Mouse (Mus musculus) liver, postnatal 0 days (tissue): Measurements from ENCODE around the gene Cfap46. TPM values are rescaled to one million over a fixed set of nuclear protein-coding genes. Genes with fewer than 3 reads are reported as not detected.

Experiments used
- ATAC-seq: fragments of 200-750 bp; cut with Nextera tagmentation; 2 replicates; pipeline ENCODE4 v1.8.0; 2017; ENCODE audit warnings: mild to moderate bottlenecking, moderate library complexity
- DNase-seq: peaks from one replicate; pipeline ENCODE4 v3.0.0-alpha.2; 2016
- H3K27ac ChIP-seq: fragments of 300-500 bp; sonication (generic); 2 replicates; pipeline ENCODE4 v1.5.1; 2014; ENCODE audit warnings: antibody characterized with exemption, moderate library complexity, mild to moderate bottlenecking, low read depth
- H3K27me3 ChIP-seq: fragments of 300-500 bp; sonication (generic); 2 replicates; pipeline ENCODE4 v1.6.1; 2014; ENCODE audit warnings: low read length, control low read depth, mixed read lengths; ENCODE audit not compliant: insufficient read depth
- H3K36me3 ChIP-seq: fragments of 300-500 bp; sonication (generic); replicated peaks from 2 replicates; pipeline ENCODE4 v1.6.1; 2014; ENCODE audit warnings: mild to moderate bottlenecking, control low read depth, low read length, moderate library complexity, mixed read lengths; ENCODE audit not compliant: insufficient read depth
- H3K4me1 ChIP-seq: fragments of 300-500 bp; sonication (generic); 2 replicates; pipeline ENCODE4 v1.6.1; 2014; ENCODE audit warnings: antibody characterized with exemption, mild to moderate bottlenecking, control low read depth; ENCODE audit not compliant: insufficient read depth
- H3K4me2 ChIP-seq: fragments of 300-500 bp; sonication (generic); 2 replicates; pipeline ENCODE4 v1.6.1; 2014; ENCODE audit warnings: low read depth, mild to moderate bottlenecking, low read length, moderate library complexity, mixed read lengths
- H3K4me3 ChIP-seq: fragments of 300-500 bp; sonication (generic); 2 replicates; pipeline ENCODE4 v1.5.1; 2014; ENCODE audit warnings: low read depth, low read length
- H3K9ac ChIP-seq: fragments of 300-500 bp; sonication (generic); replicated peaks from 2 replicates; pipeline ENCODE4 v1.6.1; 2014; ENCODE audit warnings: mild to moderate bottlenecking, moderate library complexity
- H3K9me3 ChIP-seq: fragments of 300-500 bp; sonication (generic); 2 replicates; pipeline ENCODE4 v1.6.1; 2016; ENCODE audit warnings: mild to moderate bottlenecking, control low read depth, low read length, mixed read lengths
- CTCF ChIP-seq: sonication (generic); IDR thresholded peaks from 2 replicates; pipeline ENCODE4 v1.5.1; 2016; ENCODE audit warnings: antibody characterized with exemption, low read depth
- EP300 ChIP-seq: IDR thresholded peaks from 2 replicates; pipeline ENCODE4 v1.6.1; 2016; ENCODE audit warnings: antibody characterized with exemption, low read depth, mild to moderate bottlenecking
- WGBS: fragments of 180-500 bp; shearing (Covaris S2); extraction: QIAGEN DNeasy Blood & Tissue Kit; methylation state at CpG from one replicate; pipeline ENCODE4 v1.1.7; 2014; ENCODE audit not compliant: insufficient replicate concordance; 5-methylcytosine and 5-hydroxymethylcytosine counted together
- polyA plus RNA-seq: library from polyadenylated mRNA; unstranded; fragments of >200 nt; fragmentation: Nextera tagmentation; extraction: Ambion mirVana; gene quantifications from 2 replicates; pipeline ENCODE4 v1.2.1, GENCODE M21; 2015

Gene Cfap46
- polyA plus RNA-seq, 1 experiment from 2014 or later: not detected

GRCm38 (mm10) chr7:139595862-139596261 lies 87.8 kb downstream of the Cfap46 start:
- ATAC-seq (no peak), DNase-seq (no peak)
- Histone ChIP-seq H3K27ac (no peak overlapping the region), H3K27me3 (no peaks in the 10 kb centered on the region), H3K4me2 (no peak overlapping the region), H3K4me1 (no peaks in the 10 kb centered on the region), H3K9ac (no peak overlapping the region), H3K9me3 (no peaks in the 10 kb centered on the region), H3K36me3 (no peaks in the 10 kb centered on the region), H3K4me3 (no peak overlapping the region)
- 34% methylated on average over 6 of the region's 6 CpGs for WGBS
- TF ChIP-seq EP300 (no peak), CTCF (no peak)

DNA sequence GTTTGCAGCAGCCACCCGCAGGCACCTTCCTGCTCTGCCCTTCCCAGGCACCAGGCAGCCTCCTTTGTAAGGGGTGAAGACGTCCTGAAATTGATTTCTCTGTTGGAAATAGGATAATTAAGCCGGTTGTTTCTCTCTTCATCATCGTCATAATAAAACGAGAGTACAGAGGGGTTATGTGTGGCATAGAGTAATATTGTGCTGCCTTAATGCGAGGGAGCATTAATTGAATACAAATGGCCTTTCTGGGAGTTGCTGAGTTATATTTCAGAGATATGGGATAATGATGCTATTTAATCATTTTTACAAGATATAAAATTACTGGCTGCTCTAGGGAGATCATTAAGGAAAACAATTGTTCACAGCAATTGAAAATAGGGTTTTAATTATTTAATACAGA lies 88.3 kb downstream of the Cfap46 start:
- DNase-seq (no peak), ATAC-seq (no peak)
- Histone ChIP-seq H3K27ac (no peak overlapping the region), H3K36me3 (no peaks in the 10 kb centered on the region), H3K4me2 (no peak overlapping the region), H3K4me3 (no peak overlapping the region), H3K4me1 (no peaks in the 10 kb centered on the region), H3K9ac (no peak overlapping the region), H3K9me3 (no peaks in the 10 kb centered on the region), H3K27me3 (no peaks in the 10 kb centered on the region)
- TF ChIP-seq EP300: no peak
- TF ChIP-seq CTCF: no peak
- WGBS: 59% methylated on average over 6 of the region's 6 CpGs

DNA sequence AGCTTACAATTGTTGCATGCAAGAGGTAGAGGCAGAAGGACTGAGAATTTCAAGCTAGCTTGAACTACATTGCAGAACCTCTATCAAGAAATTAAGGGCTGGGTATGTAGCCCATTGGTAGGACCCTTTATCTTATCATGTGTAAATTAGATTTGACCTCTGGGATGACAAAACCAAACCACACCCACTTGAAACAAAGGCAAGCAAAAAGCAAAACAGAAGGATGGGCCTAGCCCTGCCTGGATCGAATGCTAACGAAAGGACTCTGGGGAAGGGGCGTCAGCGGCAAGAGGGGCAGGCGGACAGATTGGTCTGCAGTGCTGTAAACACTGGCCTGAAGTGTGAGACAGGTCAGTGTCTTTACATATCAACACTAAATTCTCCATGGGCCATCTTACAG lies 92.3 kb downstream of the Cfap46 start:
- WGBS: 67% methylated on average over 5 of the region's 5 CpGs
- Histone ChIP-seq H3K9ac (no peak overlapping the region), H3K4me2 (no peak overlapping the region), H3K36me3 (no peaks in the 10 kb centered on the region), H3K4me1 (no peaks in the 10 kb centered on the region), H3K27ac (no peak overlapping the region), H3K4me3 (no peak overlapping the region), H3K27me3 (peaks cover 22% of the 10 kb centered on the region), H3K9me3 (no peaks in the 10 kb centered on the region)
- ATAC-seq (no peak), DNase-seq (no peak)
- TF ChIP-seq CTCF (no peak), EP300 (no peak)

GRCm38 (mm10) chr7:139590302-139590701 lies 93.3 kb downstream of the Cfap46 start:
- ATAC-seq: no peak
- Histone ChIP-seq H3K27me3 (peaks cover 32% of the 10 kb centered on the region), H3K36me3 (no peaks in the 10 kb centered on the region), H3K4me3 (no peak overlapping the region), H3K4me1 (no peaks in the 10 kb centered on the region), H3K9me3 (no peaks in the 10 kb centered on the region), H3K4me2 (no peak overlapping the region), H3K9ac (no peak overlapping the region), H3K27ac (no peak overlapping the region)
- 26% methylated on average over 3 of the region's 3 CpGs for WGBS
- TF ChIP-seq CTCF (peak; percentile 72), EP300 (no peak)
- peak; percentile 33 for DNase-seq

- 46% methylated on average over 7 of the region's 7 CpGs for WGBS
- Histone ChIP-seq H3K9ac (no peak overlapping the region), H3K9me3 (no peaks in the 10 kb centered on the region), H3K36me3 (no peaks in the 10 kb centered on the region), H3K27me3 (peaks cover 56% of the 10 kb centered on the region), H3K27ac (no peak overlapping the region), H3K4me3 (no peak overlapping the region), H3K4me2 (no peak overlapping the region), H3K4me1 (no peaks in the 10 kb centered on the region)
- TF ChIP-seq EP300: no peak
- no peak for TF ChIP-seq CTCF
- ATAC-seq (no peak), DNase-seq (no peak)
Observed at GRCm38 (mm10) chr7:139587919-139588318, 95.7 kb downstream of the Cfap46 start.

DNA sequence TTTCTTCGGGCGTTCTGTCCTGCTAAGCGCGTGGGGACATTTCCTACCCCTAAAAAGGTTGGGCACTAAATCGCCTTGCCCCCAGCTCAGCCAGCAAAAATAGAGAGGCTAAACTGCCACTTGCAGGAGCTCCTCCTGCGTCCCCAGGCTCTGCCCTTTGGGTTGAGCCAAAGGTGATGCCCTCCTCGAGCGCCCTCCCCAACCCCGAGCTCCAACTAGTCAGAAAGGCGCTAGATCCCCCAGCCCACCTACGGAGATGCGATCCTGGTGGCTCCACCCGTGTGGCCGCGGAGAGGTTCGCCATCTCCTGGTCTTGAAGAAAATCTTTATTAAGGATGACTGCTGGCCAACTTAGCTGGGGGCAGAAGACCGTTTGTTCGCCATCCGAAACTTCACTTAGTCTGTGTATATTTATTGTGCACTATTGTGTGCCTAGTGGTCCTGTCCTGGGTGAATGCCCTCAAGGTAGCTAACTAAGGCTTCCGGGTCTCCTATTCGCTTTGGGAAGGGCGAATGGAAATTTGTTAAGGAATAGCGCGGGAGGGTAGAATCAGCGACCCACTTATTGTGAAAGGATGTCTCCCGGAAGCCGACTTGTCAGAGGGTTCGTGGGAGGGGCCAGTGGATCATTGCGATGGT lies 98.3 kb downstream of the Cfap46 start:
- Histone ChIP-seq H3K4me2 (no peak overlapping the region), H3K9me3 (no peaks in the 10 kb centered on the region), H3K4me1 (peaks cover 3% of the 10 kb centered on the region), H3K27me3 (peaks cover 82% of the 10 kb centered on the region), H3K36me3 (no peaks in the 10 kb centered on the region), H3K4me3 (no peak overlapping the region), H3K9ac (no peak overlapping the region), H3K27ac (no peak overlapping the region)
- 6% methylated on average over 29 of the region's 29 CpGs for WGBS
- DNase-seq (no peak), ATAC-seq (no peak)
- no peak for TF ChIP-seq EP300
- TF ChIP-seq CTCF: no peak
